Mouse (Mus musculus): ENCODE measurements around the gene Dennd1b.

DNA sequence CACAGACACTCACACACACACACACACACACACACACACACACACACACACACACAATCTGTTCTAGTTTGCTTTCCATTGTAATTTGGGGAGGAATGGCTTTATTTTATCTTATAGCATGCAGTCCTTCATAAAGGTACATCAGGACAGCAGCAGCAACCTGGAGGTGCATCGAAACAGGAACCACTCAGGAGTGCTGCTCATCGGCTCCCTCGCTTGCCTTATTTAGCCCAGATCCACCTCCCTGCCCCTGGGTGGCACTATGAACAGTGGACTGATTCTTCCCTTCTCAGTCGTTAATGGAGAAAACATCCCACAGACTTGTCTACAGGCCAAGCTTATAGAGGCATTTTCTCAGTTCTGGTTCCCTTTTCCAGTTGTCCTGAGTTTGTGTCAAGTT is 71.9 kb downstream of the Dennd1b start:
- TF ChIP-seq CTCF (IDR thresholded peaks at IDR 0.05; ENCODE audit: insufficient read depth, low read length) (no peak), POLR2A (IDR thresholded peaks at IDR 0.05; ENCODE audit: borderline replicate concordance, extremely low read depth, low read depth, low read length) (no peak)
